ENCODE assay signal across 9 mouse cellular contexts in the genomic region with DNA sequence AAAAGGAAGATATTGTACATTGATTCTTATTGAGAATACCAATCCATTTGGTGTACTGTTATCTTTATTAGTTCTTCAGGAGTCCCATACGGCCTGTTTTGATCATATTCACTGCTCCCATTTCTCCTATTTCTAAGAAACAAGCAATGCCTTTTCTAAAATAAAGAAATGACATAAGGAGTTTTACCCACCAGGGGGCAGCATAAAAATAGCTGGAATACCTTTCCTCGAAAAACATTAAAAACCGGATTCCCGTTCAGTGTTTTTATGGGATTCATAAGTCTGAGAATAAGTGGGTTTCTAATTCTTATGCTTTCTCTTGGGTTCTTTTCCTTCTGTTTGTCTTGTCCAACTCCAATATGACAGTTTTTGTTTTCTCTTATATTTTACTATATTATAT. TPM values are rescaled to one million over a fixed set of nuclear protein-coding genes. Genes with fewer than 3 reads are reported as not detected.
A peak's percentile ranks its signal among the peaks of the same experiment; 100 is the strongest.
DNase-seq lines count a peak whose midpoint lies in the region; ATAC-seq lines count a peak whose summit lies in the region.
"Had no signal": no experiment of that assay in that cellular context is flagged by ENCODE, and none has a peak within 500 bp of the region (broad histone marks: within the 10 kb centered on the region; RNA-seq: fewer than 3 reads in every experiment).

No protein-coding gene starts in this region.

- no peak for ATAC-seq in hindbrain, embryonic 11.5 days (ENCODE audit: low FRiP score)
- no peak for ATAC-seq in hindbrain, embryonic 12.5 days (ENCODE audit: low FRiP score)
- ATAC-seq in midbrain, embryonic 11.5 days (ENCODE audit: low FRiP score) = no peak
- no peak for ATAC-seq in midbrain, embryonic 16.5 days
- no peak for ATAC-seq in erythroblast, adult 5-6 weeks (replicated peaks; ENCODE audit: low FRiP score, poor library complexity, severe bottlenecking)

- H3K4me1 ChIP-seq in hindbrain, embryonic 11.5 days (replicated peaks; ENCODE audit: control insufficient read depth, insufficient read depth, low read length) = no peaks in the 10 kb centered on the region
- H3K4me1 ChIP-seq in hindbrain, embryonic 12.5 days = no peaks in the 10 kb centered on the region
- no peaks in the 10 kb centered on the region for H3K4me1 ChIP-seq in midbrain, embryonic 11.5 days (ENCODE audit: control insufficient read depth, insufficient read depth, low read length)
- H3K4me1 ChIP-seq in midbrain, embryonic 16.5 days (ENCODE audit: control insufficient read depth, insufficient read depth, low read length) = no peaks in the 10 kb centered on the region
- H3K4me1 ChIP-seq: neural tube, embryonic 13.5 days had no signal

- H3K36me3 ChIP-seq in hindbrain, embryonic 11.5 days (ENCODE audit: control insufficient read depth, insufficient read depth, low read length) = no peaks in the 10 kb centered on the region
- no peaks in the 10 kb centered on the region for H3K36me3 ChIP-seq in hindbrain, embryonic 12.5 days
- H3K36me3 ChIP-seq in midbrain, embryonic 11.5 days (ENCODE audit: control insufficient read depth, insufficient read depth, low read length) = no peaks in the 10 kb centered on the region
- H3K36me3 ChIP-seq in midbrain, embryonic 16.5 days (ENCODE audit: control insufficient read depth, insufficient read depth, low read length) = peaks cover 4% of the 10 kb centered on the region
- H3K36me3 ChIP-seq: neural tube, embryonic 13.5 days had no signal

- H3K27me3 ChIP-seq in hindbrain, embryonic 11.5 days (ENCODE audit: control insufficient read depth, insufficient read depth, low read length) = no peaks in the 10 kb centered on the region
- H3K27me3 ChIP-seq in hindbrain, embryonic 12.5 days = no peaks in the 10 kb centered on the region
- no peaks in the 10 kb centered on the region for H3K27me3 ChIP-seq in midbrain, embryonic 11.5 days (ENCODE audit: control insufficient read depth, insufficient read depth, low read length)
- H3K27me3 ChIP-seq in midbrain, embryonic 16.5 days (ENCODE audit: control insufficient read depth, insufficient read depth, low read depth, low read length) = no peaks in the 10 kb centered on the region
- H3K27me3 ChIP-seq: neural tube, embryonic 13.5 days had no signal

- no peak overlapping the region for H3K9ac ChIP-seq in hindbrain, embryonic 11.5 days (ENCODE audit: low read depth, low read length)
- no peak overlapping the region for H3K9ac ChIP-seq in hindbrain, embryonic 12.5 days
- H3K9ac ChIP-seq in midbrain, embryonic 11.5 days (ENCODE audit: low read length) = no peak overlapping the region
- H3K9ac ChIP-seq in midbrain, embryonic 16.5 days (ENCODE audit: low read depth, low read length) = no peak overlapping the region
- H3K9ac ChIP-seq: neural tube, embryonic 13.5 days had no signal

- no peak overlapping the region for H3K4me2 ChIP-seq in hindbrain, embryonic 11.5 days (replicated peaks; ENCODE audit: low read depth, low read length)
- H3K4me2 ChIP-seq in hindbrain, embryonic 12.5 days (replicated peaks) = no peak overlapping the region
- no peak overlapping the region for H3K4me2 ChIP-seq in midbrain, embryonic 11.5 days
- no peak overlapping the region for H3K4me2 ChIP-seq in midbrain, embryonic 16.5 days (ENCODE audit: low read length)
- H3K4me2 ChIP-seq: neural tube, embryonic 13.5 days had no signal

- DNase-seq in hindbrain, embryonic 11.5 days (ENCODE audit: low spot score) = peak; percentile 72
- DNase-seq in midbrain, embryonic 11.5 days (ENCODE audit: low spot score, missing footprints) = peak; percentile 91
- peak; percentile 46 for DNase-seq in R1 (ENCODE audit: low read depth, low spot score)
- peak; percentile 32 for DNase-seq in lung, postnatal 25 days (ENCODE audit: low spot score)
- DNase-seq in urinary bladder, postnatal 4 days (ENCODE audit: low spot score in 2 of 2) = no peak

- H3K4me3 ChIP-seq in hindbrain, embryonic 11.5 days (ENCODE audit: low read depth, low read length) = no peak overlapping the region
- H3K4me3 ChIP-seq in hindbrain, embryonic 12.5 days = no peak overlapping the region
- H3K4me3 ChIP-seq in midbrain, embryonic 11.5 days (ENCODE audit: low read depth, low read length) = no peak overlapping the region
- no peak overlapping the region for H3K4me3 ChIP-seq in midbrain, embryonic 16.5 days (ENCODE audit: low read depth, low read length)
- H3K4me3 ChIP-seq: neural tube, embryonic 13.5 days had no signal

- H3K27ac ChIP-seq in hindbrain, embryonic 11.5 days (ENCODE audit: low read depth, low read length) = no peak overlapping the region
- H3K27ac ChIP-seq in hindbrain, embryonic 12.5 days = no peak overlapping the region
- H3K27ac ChIP-seq in midbrain, embryonic 11.5 days (ENCODE audit: low read depth, low read length) = no peak overlapping the region
- no peak overlapping the region for H3K27ac ChIP-seq in midbrain, embryonic 16.5 days (ENCODE audit: low read length)
- H3K27ac ChIP-seq: neural tube, embryonic 13.5 days had no signal

- no peaks in the 10 kb centered on the region for H3K9me3 ChIP-seq in hindbrain, embryonic 11.5 days (ENCODE audit: control insufficient read depth, low read length)
- no peaks in the 10 kb centered on the region for H3K9me3 ChIP-seq in hindbrain, embryonic 12.5 days (replicated peaks)
- H3K9me3 ChIP-seq in midbrain, embryonic 11.5 days (ENCODE audit: control insufficient read depth, low read length) = no peaks in the 10 kb centered on the region
- H3K9me3 ChIP-seq in midbrain, embryonic 16.5 days (replicated peaks; ENCODE audit: control insufficient read depth, low read length, poor library complexity, severe bottlenecking) = no peaks in the 10 kb centered on the region
- H3K9me3 ChIP-seq: neural tube, embryonic 13.5 days had no signal

- WGBS in hindbrain, embryonic 11.5 days = 71% methylated on average over 4 of the region's 4 CpGs
- WGBS in hindbrain, embryonic 12.5 days = 65% methylated on average over 4 of the region's 4 CpGs
- WGBS in midbrain, embryonic 11.5 days = 75% methylated on average over 4 of the region's 4 CpGs
- 51% methylated on average over 4 of the region's 4 CpGs for WGBS in midbrain, embryonic 16.5 days

RNA-seq across cellular contexts. Expression of a gene that starts 18.3 kb away (rescaled TPM):
- polyA plus RNA-seq in hindbrain, embryonic 11.5 days (2014; fragmentation: Nextera tagmentation; extraction: Ambion mirVana) = 299 and 310 TPM in 2 replicates
- 241 TPM in 2 replicates for polyA plus RNA-seq in hindbrain, embryonic 12.5 days (2016; fragmentation: Nextera tagmentation; extraction: Ambion mirVana)
- polyA plus RNA-seq in midbrain, embryonic 11.5 days (2014; fragmentation: Nextera tagmentation; extraction: Ambion mirVana) = 342 and 356 TPM in 2 replicates
- polyA plus RNA-seq in midbrain, embryonic 16.5 days (2015; fragmentation: Nextera tagmentation; extraction: Ambion mirVana) = 279 and 287 TPM in 2 replicates
- 48.9 and 88.4 TPM in 2 replicates for total RNA-seq in erythroblast, adult 5-6 weeks (2015; ENCODE audit: low replicate concordance)
- 38.1 and 40.6 TPM in 2 replicates for total RNA-seq in erythroblast, adult 5-6 weeks (2017; ENCODE audit: low replicate concordance)

RNA-seq across cellular contexts. Expression of a gene that starts 36.0 kb away (rescaled TPM):
- polyA plus RNA-seq in hindbrain, embryonic 11.5 days (2014; fragmentation: Nextera tagmentation; extraction: Ambion mirVana) = 221 and 233 TPM in 2 replicates
- 182 and 187 TPM in 2 replicates for polyA plus RNA-seq in hindbrain, embryonic 12.5 days (2016; fragmentation: Nextera tagmentation; extraction: Ambion mirVana)
- polyA plus RNA-seq in midbrain, embryonic 11.5 days (2014; fragmentation: Nextera tagmentation; extraction: Ambion mirVana) = 254 and 258 TPM in 2 replicates
- 124 and 128 TPM in 2 replicates for polyA plus RNA-seq in midbrain, embryonic 16.5 days (2015; fragmentation: Nextera tagmentation; extraction: Ambion mirVana)
- 20.8 and 47.6 TPM in 2 replicates for total RNA-seq in erythroblast, adult 5-6 weeks (2015; ENCODE audit: low replicate concordance)
- 18.1 and 23.9 TPM in 2 replicates for total RNA-seq in erythroblast, adult 5-6 weeks (2017; ENCODE audit: low replicate concordance)

Comparison
In these comparisons a context has a peak if more than half of its experiments do, and no peak if none do; other contexts are left out.
1. DNase-seq: peak in hindbrain, embryonic 11.5 days (single experiment), midbrain, embryonic 11.5 days (single experiment), R1 (single experiment) and lung, postnatal 25 days (single experiment); none in urinary bladder, postnatal 4 days (0 of 2).